Mouse (Mus musculus) testis, adult 2 months (tissue): ENCODE results near the gene Itpkb.

ENCODE experiments used
- CTCF ChIP-seq: fragments of 200-500 bp; IDR thresholded peaks from 2 replicates; pipeline ENCODE4 v1.5.1; 2012; ENCODE audit warnings: low read depth, mild to moderate bottlenecking, inconsistent platforms, low read length, moderate library complexity; ENCODE audit not compliant: control insufficient read depth, insufficient read depth, insufficient replicate concordance
- POLR2A ChIP-seq: fragments of 200-500 bp; IDR thresholded peaks from 2 replicates; pipeline ENCODE4 v1.6.1; 2012; ENCODE audit warnings: low read depth, mild to moderate bottlenecking, inconsistent platforms, low read length, moderate library complexity; ENCODE audit not compliant: control insufficient read depth

- TF ChIP-seq POLR2A: no peak
- no peak for TF ChIP-seq CTCF
These were observed 128.0 kb downstream of the Itpkb start for GRCm38 (mm10) chr1:180458274-180458673.
